Mouse (Mus musculus): ENCODE measurements around the gene Shisal2a.

GRCm38 (mm10) chr4:108391124-108391523, 8.0 kb upstream of the Shisal2a start:
- TF ChIP-seq CTCF (conservative IDR thresholded peaks at IDR 0.05; ENCODE audit: low read length) (no peak), NANOG (IDR thresholded peaks at IDR 0.05; ENCODE audit: borderline replicate concordance, low read length) (no peak), POU5F1 (IDR thresholded peaks at IDR 0.05; ENCODE audit: borderline replicate concordance, low read length) (no peak)

Measured in E14TG2a.4 (cell line).